Mouse (Mus musculus): Measurements from ENCODE around the gene Rbfox3.

The Rbfox3 gene

DNA sequence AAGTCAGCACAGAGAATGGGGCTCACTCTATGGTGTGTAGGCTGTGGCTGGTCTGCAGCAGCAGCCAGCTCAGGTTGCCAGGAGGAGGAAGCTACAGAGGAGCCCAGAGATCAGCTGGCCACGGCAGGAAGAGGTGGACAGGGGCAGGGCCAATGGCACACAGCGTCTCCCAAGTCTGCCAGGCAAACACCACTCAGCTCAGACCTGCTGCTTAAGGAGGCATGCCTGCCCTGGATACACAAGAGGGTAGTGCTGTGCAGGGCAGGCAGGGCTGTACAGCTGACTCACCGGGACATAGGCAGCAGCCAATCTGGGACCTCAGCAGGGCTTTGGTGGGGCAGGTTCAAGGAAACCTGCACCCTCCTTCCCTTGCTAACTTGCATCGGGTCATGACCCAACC, 156.9 kb downstream of the Rbfox3 start:
- DNase-seq, result no peak

DNA sequence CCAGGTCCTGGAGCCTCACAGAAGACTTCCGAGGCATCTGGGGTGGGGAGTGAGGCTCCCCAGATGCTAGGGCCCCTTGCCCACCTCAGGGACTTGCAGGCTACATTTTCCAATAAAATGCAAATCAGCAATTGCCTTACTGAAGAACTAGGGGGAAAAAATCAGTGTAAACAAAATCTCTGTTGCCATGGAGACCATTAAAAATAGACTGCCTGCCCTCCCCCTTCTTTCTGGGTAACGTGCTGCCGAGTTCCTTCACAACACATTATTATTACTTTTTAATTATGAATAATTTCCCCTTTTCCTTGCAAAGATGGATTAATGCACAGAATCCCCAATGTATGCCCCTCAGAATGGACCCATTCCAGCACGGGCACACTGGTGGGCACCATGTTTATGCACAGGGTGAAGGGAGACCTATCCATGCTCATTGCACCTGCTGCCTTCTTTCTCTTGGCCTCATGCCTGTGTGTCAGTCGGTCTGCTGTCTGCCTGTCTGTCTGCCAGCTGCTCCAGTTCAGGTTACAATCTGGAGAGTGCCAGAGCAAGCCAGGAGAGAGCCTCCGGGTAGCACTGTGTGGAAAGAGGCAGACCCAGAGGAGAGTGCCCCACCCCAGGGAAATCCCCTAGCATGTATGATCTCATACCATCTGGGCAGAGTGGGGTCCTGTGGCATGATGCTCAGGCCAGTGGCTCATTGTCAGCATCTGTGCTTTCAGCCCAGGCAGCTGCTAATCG, 159.3 kb downstream of the Rbfox3 start:
- DNase-seq, result no peak

DNA sequence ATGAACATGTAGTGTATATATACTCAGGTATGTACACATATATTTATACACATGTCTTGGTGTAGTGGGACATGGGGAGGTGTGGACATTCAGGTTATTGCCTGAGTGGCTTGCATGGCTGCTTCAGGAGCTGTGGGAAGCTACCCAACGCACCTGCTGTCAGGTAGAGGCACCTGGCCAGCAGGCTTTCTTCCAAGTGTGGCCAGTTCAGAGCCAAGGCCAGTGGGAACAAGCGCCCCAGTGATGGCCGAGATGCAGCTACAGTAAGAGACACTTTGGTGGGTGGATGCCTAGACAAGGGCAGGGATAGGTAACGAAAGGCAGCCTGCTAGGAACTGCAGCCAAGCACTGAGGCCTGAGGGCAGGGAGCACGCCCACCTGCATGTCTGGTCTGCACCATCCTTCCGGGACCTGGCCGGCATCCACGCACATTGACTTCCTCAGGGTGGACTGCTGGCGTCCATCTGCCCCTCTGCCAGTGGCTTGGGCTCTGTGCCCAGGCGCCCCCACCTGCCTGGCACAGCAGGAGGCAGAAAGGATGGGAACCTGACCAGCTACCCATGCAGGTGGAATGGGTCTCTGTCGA, 160.6 kb downstream of the Rbfox3 start:
- no peak for DNase-seq

DNA sequence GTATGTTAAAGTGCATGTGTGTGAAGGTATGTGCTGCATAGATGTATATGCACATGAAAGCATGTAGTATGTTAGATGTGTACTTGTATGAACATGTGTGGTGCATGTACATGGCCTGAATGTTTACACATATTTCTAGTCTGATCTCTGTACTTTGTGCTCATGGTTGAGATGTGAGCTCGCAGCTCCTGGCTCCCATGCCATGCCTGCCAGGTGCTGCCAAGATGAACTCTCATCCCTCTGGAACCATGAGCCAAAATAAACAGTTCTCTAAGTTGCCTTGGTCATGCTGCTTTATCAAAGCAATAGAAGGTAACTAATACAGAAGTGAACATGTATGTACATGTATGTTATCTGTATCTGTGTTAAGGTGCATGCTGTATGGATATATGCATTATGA, 161.9 kb downstream of the Rbfox3 start:
- no peak for DNase-seq

DNA sequence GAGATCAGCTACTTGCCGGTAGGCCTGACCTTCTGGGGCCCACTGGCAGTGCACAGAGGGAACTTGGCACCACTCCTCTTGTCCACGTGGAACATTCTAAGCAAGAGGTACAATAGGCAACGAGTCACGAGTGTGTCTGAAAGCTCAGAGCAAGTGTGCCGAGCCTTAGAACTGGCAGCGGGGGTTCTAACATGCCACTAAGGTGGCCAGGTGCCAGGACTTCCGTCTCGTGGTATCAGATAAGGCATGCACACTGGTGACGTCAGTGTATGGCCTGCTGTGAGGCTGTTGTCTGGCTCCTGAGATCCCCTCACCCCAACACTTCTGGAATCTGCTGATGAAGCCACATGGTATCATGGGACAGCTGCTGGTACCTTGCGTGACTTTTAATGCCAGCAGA, 162.8 kb downstream of the Rbfox3 start:
- DNase-seq, result no peak

DNA sequence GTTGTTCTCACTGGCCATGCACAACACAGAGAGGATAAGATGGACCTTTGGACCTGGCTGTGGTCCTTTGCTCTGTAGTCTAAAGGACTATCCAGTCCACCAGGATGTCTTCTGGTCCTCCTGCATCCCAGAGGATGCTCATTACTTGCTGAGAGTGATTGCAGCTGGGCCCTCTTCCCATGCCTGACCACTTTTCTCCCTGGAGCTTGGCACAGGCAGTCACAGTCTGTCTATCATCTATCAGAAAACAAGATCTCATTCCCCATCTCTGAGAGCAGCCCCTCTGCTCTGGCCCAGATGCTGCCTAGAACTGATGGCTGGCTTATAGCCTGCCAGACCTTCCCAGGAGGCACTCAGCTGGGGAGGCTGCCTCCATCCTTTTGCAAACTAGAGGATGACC, 166.1 kb downstream of the Rbfox3 start:
- DNase-seq, result no peak

DNA sequence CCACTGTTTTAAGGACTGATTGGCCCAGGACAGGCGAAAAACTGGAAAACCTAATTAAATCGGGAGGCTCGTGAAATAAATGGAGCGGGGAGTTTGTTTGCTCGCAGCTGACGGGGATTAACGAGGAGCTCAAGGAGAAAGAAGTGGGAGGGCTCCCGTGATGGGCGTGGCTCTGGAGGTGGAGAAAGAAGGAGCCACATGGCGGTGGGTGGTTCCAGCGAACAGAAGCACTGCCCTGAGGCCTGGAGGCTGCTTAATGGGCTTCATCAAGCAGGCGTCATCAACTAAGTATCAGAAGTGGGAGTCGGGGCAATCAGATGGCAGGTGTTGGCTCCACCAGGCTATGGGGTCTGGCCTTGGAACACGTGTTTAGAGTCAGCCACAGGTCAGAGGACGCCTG, 166.6 kb downstream of the Rbfox3 start:
- peak; percentile 43 for DNase-seq

DNA sequence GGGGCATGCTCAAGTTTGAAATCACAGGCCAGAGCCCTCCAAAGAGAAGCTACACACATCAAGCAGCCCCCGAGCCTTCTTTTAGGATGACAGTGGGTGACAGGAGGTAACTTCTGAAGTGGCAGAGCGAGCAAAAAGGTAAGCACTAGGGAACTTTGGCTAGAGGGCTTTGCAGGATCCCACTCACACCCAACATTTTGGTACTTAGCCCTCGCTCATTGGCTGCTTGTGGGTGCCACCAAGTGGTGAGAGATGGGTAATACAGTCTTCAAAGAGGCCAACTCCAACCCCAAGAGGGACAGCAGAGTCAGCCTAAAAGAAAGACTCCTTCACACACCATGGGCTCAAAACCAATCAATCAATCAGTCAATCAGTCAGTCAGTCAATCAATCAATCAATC, 168.6 kb downstream of the Rbfox3 start:
- peak; percentile 43 for DNase-seq

DNA sequence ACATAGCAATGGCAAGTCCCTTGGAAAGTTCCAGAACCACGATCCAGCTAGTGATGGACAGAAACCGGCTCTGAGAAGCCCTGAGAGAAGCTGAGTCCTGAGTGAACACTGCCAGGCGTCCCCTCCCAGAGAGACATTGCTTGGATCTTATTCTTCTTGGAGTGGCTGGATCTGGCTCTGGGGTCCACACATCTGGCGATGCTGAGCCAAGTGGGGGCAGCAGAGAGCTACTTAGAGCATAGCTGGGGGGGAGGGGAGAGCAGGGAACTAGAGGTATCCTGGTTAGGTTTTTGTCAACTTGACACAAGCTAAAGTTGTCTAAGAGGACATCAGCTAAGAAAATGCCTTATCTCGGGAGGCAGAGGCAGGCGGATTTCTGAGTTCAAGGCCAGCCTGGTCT, 170.1 kb downstream of the Rbfox3 start:
- no peak for DNase-seq

DNA sequence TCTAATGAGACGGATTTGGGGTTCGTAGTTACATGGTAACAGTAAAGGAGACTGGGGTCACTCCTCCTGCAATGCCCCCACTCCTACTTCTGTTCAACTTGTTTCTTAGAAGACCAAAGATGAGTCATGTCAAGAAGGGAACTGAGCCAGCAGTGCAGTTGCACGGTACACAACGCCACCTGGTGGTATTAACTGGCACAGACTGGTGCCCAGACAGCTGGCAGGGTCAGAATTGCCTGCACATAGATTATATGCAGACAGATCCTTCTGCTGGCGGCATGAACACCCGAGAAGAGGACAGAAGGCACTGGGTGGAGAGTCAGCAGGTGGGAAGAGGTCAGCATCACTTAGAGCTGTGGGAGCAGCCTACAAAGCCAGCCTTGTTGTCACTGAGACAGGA, 171.4 kb downstream of the Rbfox3 start:
- DNase-seq, result peak; percentile 67

DNA sequence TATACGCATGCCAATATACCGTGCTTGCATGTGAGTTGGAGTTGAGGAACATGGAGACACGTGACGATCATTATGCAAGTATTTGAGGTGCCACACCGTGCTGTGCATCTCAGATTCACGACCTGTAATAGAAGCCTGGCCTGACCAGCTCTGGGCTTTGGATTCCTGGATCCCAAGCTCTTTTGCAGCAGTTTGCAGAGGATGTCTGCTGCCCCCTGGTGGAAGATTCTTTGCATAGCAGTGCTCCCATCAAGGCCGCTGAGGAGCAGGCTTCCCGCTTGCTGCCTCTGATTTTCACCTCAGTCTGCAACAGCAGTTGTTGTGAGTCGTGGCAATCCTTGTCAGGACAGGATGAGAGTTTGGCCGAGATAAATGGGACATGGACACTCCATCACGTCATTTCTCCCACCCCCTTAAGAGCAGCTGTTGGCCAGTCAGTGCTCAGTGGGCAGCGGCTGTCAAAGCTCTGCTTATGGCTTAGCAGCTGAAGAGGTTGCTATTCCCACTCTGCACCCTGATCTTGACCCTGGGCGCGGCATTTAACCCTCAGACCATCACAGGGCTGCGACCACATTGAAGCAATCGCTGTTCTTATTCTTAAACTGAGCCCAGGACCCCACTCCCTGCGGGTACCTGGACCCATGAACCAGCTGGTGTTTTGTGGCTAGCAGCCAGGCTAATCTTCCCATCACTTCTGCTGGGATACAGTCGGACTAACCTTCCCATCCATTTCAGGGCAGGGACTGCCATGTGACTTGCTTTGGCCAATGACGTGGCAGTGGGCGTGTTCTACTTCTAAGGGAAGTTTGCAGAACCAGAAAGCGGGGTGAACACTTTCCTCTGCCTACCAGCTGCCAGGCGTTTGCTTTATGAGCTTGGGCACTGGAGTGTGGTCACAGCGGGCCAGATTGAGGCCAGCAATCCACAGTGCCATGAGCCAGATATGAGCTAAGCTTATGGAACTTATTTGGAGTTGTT, 172.3 kb downstream of the Rbfox3 start:
- peak; percentile 80 for DNase-seq

DNA sequence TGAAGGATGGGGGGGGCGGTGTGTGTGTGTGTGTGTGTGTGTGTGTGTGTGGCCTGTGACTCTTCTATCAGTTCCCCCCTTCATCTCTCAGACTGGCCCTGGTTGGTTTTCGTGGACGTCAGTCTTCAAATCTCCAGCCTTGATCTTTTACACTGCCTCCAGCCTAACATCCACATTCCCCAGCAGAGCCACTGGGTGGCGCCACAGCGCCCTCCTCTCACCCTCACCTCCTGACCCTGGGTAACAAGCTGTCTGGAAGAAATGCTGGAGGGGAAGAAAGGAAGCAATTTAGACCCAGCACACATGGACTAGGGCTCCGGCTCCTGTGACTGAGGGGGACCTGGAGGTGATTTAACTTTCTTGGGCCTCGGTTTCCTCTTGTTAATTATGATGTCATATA, 173.1 kb downstream of the Rbfox3 start:
- no peak for DNase-seq

DNA sequence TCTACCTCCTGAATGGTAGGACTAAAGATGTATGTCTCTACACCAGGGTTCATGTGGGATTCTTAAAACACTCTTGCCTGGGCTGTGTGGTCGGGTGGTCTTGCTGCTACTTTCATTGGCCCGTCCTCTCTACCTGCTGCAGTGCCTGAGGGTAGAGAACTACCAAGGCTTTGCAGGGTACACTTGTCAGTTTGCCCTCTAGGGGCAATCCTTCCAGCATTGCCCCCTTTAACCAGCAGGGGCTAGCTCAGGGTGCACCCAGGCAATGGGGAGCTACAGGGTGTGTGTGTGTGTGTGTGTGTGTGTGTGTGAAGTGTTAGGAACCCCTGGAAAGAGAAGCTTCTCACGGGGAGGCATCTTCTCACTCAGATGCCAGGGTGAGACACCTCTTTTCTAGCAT, 173.6 kb downstream of the Rbfox3 start:
- no peak for DNase-seq

DNA sequence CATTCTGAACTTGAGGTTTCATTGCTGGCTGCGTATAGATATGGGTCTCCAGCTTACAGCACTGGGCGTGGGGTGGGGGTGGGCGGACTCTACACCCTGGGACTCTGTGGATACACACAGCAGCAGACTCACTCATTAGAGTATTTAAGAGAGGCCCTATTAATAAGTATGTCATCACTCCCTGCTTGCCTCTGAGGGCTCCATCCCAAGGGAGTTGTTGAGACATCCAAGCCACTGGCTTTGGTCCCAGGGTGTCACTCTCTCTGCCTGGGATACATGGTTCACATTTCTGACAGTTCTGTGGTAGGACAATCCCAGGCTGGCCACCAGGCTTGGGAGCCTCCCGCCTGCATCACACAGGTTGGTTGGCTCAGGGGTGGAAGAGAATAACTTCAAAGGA, 174.4 kb downstream of the Rbfox3 start:
- no peak for DNase-seq

DNA sequence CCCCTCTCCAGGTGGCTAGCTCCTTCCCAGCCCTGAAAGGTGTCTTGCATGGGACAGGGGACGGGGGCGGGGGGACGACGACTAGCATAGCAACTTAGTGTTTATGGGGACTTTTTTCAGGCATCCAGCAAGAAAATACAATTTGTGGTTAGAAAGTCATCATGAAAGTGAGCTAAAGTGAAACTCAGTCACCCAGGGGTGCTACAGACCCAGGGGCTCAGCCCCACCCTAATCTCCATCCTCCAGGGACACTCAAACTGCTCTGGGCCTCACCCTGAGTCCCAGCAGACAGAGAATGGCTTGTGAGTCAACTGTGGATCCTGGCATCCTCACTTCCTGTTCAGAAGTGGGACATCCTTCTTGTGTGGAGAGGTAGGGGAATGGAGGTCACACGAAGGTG, 179.7 kb downstream of the Rbfox3 start:
- no peak for DNase-seq

DNA sequence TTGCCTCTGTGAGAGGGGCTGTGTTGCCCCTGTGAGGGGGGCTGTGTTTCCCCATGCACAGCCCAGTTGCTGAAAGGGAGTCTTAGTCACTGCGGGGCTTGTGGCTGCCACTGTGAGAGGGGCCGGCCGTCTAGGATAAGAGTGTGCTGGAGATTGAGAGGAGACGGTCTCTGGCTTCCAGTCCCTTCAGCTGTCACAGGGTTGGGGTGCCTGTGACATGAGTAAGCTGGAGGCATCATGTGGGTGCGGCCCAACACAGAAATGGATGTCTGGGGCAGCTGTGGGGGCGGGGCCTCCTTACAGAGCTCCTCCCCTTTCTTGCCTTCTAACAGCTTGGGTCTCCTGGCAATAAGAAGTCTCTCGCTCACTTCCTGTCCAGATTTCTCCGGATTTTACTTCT, 182.0 kb downstream of the Rbfox3 start:
- DNase-seq, result peak; percentile 51

DNA sequence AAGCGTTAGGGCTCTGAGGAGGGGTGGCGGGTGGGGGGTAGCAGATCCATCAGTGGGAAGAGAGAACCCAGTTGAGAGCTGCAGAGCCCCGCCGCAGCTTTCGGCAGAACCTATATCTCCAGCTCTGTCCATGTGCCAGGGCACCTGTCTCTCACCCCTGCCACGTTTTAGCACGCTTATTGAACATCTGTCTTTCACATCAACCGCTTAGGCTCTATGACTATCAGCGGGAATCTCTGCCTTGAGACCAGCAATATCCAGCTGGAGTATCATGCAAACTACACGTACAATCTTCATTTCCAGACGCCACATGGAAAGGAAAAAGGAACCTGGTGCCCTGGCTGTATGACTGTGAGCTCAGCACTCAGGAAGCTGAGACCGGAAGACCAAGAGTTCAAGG, 182.6 kb downstream of the Rbfox3 start:
- no peak for DNase-seq

DNA sequence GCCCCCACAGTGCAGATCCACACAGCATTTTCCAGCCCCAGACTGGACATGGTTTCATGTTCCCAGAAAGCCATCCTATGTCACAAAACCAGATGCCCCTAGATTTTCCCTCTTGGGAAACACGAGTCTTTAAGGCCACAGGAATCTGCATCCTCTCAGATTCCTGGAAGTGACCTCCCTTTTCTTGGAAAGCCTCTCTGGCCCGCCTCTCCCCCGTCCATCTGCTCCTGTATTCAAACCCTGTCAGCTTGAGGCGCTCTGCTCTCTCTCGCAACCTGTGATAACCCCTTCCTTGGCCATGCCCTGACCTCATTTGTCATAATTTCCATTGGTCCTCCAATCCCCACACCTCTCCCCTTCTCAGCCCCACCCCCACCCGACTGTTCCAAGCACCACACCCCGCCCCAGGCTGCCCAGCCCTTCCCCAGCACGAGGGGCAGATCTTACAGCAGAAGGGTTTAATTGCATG, 183.3 kb downstream of the Rbfox3 start:
- DNase-seq, result peak; percentile 23

DNA sequence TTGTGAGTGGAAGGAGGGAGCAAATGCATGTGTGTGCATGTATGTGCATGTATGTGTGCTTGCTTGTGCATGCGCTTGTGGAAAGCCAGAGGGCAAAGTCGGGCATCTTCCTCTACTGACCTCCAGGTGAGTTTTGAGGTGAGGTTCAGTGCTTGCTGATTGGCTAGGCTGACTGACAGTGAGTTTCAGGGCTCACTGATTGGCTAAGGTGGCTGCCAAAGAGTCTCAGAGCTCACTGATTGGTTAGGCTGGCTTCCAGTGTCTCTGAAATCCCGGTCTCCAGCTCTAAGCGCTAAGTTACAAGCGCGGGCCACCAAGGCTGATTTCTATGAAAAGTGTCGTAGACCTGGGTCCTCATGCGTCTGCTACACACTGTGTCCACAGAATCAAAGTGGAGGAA, 185.0 kb downstream of the Rbfox3 start:
- no peak for DNase-seq

DNA sequence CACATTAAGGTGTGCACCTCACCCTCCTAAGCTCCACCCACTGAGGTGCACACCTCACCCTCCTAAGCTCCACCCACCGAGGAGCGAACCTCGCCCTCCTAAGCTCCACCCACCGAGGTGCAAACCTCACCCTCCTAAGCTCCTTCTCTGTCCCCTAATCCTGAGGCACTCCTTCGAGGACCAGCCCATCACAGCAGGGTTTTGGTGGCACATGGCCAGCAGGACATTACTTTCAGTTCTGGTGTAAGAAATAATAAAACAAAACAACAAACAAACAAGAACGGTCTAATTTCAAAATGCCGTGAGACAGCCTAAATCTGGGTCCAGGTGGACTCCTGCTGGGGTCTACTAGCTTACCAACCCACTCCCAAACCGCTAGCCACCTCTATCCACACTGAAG, 187.0 kb downstream of the Rbfox3 start:
- no peak for DNase-seq

DNA sequence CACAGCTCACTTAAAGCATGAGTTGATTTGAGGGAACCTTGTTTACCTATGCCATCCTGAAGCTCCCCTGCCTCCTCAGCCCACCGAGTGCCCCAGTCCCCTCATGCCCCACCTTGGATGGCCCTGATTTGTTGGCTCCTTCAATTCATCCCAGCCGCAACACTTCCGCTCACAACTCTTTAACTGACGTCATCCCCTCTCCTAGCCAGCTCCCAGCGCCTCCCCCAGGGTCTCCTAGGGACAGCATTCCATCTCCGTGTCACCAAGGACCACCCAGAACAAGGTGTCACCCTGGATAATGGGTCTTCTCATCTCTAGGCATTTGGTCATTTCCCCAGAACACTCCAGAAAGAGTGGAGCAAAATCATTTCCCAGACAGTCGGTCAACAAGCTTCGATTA, 188.2 kb downstream of the Rbfox3 start:
- DNase-seq, result no peak

DNA sequence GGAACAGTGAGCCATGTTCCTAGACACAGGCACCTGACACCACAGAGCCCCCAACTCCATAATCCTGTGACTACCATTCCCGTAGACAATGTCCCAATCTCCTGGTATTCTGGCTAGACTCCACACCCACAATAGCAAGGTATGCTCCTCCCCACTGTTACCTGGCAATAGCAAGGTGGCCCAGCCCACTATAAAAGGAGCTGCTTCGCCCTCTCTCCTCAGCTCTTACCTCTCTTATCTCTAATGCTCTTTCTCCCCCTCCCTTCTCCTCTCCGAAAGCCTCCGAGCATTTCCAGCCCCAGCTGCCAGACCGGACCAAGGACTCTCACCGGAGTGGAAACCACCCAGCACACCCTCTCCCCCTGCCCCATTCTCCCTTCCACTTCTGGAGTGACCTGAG, 189.5 kb downstream of the Rbfox3 start:
- no peak for DNase-seq

DNA sequence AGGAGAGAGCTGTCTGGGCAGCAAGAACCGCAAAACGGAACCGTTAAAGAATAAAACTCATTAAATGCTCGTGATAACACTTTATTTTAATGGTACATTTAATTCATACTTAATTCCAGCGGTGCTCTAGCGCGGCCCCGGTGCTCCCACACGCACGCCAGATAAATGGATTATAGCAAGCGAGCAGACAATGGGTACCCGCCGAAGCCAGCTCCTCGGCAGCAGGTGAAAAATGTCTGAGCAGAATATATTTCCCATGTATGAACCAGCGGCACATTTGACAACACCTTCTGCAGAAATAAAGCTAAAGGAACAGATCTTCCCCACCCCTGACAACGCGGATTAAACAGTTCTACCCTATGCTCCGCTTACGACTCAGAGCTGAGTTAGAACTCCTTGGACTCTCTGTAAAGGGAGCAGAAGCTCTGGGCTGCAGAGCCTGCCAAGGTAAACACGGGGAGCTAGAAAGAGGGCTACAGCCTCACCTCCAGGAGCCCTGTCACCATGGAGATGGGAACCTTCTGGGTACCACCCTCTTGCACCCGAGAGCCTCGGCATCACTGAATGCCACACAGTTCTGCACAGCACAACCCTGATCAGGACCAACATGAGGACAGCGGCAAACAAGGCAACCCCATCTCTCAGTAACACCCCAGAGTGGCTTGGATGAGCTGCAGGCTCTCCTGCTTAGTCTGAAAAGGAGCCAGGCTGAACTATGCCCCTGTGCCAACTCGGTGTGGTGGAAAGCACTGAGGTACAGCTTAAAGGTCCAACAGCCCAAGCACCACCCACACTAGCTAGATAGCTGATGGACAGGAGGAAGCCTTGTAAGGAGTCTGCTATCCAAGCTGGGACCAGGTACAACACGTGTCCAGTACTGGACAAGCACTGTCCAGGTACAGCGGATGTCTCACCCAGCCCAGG, 196.5 kb downstream of the Rbfox3 start:
- no peak for DNase-seq
